Mouse (Mus musculus) cerebellum, postnatal 10 days (tissue): ENCODE data around the gene Gpn1.
"Not testable (repeated sequence)": the region's sequence is repeated elsewhere in the genome, so short reads cannot be mapped to it uniquely, and the experiment has no call there.

Experiments used
- DNase-seq, 2 experiments: peaks; one replicate each; pipeline ENCODE4 v3.0.0; 2021; ENCODE audit warnings: mixed read lengths in 2 of 2

Gpn1 gene

DNA sequence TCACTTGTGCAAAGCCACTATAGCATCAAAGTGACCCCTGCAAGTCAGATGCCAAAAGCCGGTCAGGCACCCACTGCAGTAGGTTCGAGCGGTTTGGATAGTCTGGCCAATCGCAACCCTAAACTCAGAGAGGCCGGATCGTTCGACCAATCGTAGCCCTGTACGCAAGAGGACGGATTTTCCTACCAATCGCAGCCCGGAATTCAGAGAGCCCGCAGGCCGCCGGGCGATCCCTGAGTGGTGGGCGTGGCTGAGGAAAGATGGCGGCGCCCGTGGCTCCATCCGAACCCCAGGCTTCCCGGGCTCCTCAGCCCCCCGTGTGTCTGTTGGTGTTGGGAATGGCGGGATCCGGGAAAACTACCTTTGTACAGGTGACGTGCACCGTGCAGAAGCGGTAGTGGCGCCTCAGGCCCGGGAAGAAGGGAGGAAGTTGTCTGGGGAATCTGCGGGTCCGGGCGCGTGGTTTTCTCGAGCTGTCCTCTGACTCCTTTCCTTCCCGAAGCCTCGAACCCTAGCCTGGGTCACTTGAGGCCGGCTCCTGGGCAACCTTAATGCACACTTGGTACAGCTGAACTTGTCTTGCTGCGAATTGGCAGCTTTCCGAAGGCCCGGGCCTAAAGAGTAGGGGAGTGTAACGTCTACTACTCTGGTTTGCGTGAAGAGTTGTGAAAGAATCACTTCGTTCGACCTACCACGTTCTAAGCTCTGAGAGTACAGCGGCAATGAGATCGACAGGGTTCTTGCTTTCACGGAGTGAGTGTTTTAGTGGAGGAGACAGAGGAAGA is at the start of gene Gpn1:
Gene Gpn1, plus strand, starts transcription at position 229 of the 785 bp plus-strand sequence.
- peak; percentile 95 for DNase-seq

DNA sequence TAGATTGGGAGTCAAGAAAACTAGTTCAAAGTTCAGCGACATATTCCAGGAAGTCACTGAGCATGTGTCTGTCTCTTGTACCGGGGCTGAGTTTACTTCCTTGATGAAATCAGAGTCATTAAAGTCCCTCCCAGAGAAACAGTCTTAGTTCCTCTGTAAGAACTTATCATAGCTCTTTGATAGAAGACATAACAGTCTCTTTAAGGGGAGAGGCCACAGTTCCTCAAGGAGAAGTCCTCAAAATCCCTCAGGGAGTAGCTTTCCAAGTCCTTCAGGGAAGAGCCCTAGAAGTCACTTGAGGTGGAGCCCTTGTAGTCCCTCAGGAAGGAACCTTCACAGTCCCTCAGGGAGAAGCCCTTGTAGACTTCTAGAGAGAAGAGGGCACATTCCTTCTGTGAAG is 43.2 kb upstream of the Gpn1 start:
- DNase-seq: no peak

GRCm38 (mm10) chr5:31451878-31452561 is 42.5 kb upstream of the Gpn1 start, which contains the start of gene Zfp512:
Gene Zfp512 (plus strand): TSS chr5:31452431.
- DNase-seq: peak; percentile 96 to 97

- DNase-seq: no peak
Measured at GRCm38 (mm10) chr5:31452562-31452878, 42.0 kb upstream of the Gpn1 start.

- peak in 1 of 2 experiments; percentile 24 for DNase-seq
Measured at GRCm38 (mm10) chr5:31452886-31453410, 41.6 kb upstream of the Gpn1 start.

DNA sequence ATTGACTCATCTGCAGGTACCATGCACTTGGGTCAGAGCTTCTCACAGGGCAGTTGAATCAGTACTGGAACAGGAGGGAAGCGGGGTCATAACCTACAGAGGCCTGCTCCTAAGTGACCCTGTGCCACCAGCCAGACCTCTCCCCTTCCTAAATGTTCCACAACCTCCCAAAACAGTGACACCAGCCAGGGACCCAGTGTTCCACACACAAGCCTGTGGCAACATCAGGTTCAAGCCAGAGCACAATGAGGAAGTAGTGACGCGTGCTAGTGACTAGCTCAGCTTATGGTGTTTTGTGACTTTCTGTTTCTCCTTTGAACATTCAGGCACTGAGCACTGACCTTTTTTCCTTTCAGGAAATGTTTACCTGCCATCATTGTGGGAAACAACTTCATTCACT is 26.7 kb upstream of the Gpn1 start:
- DNase-seq: no peak

- no peak for DNase-seq
Measured at GRCm38 (mm10) chr5:31469711-31470110, 24.8 kb upstream of the Gpn1 start.

DNA sequence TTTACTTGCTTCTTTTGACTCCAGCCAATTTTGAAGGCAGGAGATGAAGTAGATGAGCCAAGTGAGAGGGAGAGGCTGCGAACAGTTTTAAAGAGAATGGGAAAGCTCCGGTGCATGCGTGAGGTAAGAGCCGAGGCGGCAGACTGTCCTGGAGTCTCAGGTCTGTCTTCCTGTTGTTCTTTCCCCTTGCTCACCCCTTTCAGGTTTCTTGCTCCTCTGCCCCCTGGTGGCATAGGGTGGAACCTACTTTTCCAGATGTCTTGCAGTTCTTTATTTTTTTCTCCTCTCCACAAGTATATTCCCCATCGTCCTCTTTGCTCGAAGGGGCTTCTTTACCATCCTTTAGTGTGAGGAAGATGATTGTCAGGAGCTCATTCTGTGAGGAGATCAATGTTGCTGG is 24.2 kb upstream of the Gpn1 start:
- peak; percentile 52 to 58 for DNase-seq

DNA sequence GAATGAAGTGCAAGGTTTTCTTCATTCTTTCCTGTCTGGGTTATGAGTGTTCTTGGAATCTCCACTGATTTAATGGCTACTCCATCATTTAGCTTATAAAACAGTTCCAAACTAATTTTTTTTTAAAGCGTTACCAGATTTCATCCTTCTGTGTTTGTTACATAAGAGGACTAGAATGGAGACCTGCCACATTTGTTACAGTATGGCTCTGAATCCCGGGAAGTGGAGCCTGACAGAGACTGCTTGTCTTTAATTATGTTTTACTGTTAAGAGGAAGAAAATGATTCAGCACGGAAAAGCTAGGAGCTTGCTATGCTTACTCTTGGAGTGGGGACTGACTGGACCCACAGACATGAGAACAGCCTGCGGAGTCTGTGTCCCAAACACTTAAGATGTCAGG is 14.0 kb upstream of the Gpn1 start:
- DNase-seq: no peak

DNA sequence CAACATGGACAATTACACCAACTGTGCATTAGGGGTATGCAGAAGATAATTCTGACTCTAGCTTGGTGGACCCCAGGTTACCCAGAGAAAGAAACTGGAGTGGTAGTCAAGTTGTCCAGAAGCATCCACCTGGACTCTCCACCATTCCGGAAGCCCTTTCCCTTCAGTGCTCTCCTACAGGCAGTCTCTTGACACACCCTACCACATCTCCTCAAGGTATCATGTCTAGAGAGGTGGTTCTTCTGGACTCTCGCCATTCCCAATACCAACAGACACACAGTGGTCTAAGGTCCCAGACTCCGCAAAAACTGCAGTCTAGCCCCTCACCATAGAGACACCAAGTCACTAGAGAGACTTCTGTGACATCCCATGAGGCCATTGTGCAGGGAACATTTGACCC is 9.1 kb upstream of the Gpn1 start, which contains the start of gene 4930548H24Rik:
Gene 4930548H24Rik, plus strand, starts transcription at position 301 of the 400 bp plus-strand sequence.
- no peak for DNase-seq

DNA sequence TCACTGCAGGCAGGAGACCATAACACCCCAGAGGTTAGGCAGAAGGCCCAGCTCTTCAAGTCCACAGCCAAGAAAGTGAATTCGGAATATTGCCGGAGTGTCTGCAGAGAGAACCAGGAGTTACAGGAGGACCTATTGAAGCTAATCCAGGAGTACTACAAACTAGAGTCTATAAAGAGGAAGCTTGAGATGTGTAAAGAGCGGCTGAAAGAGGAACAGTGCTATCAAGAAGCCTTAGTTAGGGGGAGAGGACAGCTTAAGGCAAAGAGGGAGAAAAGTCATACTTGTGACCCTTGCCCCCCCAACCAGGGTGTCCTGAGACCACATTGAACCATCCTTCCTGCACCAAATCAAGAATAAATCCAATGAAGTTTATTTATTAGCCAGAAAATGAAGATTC is 6.7 kb upstream of the Gpn1 start:
- DNase-seq: no peak

- DNase-seq: no peak
Measured at GRCm38 (mm10) chr5:31489116-31489769, 5.3 kb upstream of the Gpn1 start.

- DNase-seq: no peak
Measured at GRCm38 (mm10) chr5:31492031-31492430, 2.5 kb upstream of the Gpn1 start.

- DNase-seq: no peak
Measured at GRCm38 (mm10) chr5:31504843-31505242, 10.3 kb downstream of the Gpn1 start.

DNA sequence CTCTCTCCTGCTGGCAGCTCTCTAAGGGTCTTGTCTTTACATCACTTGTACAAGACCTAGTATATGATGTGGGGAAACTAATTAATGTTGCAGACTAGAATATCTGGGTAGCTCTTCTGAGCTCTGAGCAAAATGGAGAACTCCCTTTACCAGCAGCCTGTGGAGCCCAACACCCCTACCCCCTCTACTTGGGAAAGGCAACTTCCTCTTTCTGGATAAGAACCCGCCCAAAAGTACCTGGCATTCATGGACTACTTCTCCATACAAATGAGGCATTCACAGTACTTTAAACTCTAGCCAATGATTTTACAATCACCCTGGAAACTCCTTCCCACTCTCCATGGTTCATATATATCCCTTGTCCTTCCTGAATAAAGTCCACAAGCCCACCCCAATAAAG is 17.9 kb downstream of the Gpn1 start:
- DNase-seq: no peak

- DNase-seq: no peak
Measured at GRCm38 (mm10) chr5:31520556-31520955, 26.0 kb downstream of the Gpn1 start.

DNA sequence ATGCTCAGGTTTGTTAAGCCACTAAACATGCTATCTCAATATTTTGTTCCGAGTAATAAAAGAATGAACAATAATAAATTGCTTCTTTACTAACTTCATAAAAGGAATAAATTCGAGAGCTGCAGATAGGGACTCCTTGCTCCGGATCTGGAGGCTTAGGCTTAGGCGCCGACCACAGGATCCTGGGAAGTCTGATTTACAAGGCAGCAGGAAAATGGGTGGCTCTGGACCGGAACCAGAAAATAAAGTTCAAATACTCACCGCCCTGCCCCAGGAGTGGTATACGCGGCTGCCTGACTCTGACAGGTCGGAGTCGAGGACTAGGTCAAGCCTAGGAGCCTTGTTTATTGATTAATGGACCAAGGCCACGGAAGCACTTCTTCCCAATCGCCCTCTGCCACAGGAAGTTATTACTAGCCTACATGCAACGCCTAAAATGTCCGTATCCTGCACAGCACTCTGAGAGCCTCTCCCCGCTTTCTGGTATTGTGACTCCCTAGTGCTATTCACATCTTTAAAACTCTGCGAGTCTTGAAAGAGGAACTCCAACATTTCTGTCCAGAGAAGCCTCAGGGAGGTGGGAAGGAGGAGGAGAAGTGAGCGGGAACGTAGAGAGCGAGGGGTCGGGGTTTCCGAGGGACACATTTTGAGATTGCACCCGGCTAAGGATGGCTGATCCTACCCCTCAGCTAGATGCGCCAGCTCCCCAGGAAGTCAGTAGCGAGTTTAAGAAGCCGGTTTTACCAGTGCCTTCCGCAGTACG is 32.0 kb downstream of the Gpn1 start, which contains the start of gene Slc4a1ap:
Gene Slc4a1ap, plus strand, starts transcription at position 642 of the 763 bp plus-strand sequence.
- peak; percentile 86 to 90 for DNase-seq

GRCm38 (mm10) chr5:31527117-31527680 is 32.7 kb downstream of the Gpn1 start:
- DNase-seq: no peak

- not testable (repeated sequence) for DNase-seq
Measured at GRCm38 (mm10) chr5:31527707-31528106, 33.2 kb downstream of the Gpn1 start, which contains the start of gene Supt7l. Gene Supt7l (minus strand): TSS chr5:31527807.

GRCm38 (mm10) chr5:31528560-31528959 is 34.0 kb downstream of the Gpn1 start:
- DNase-seq: no peak

DNA sequence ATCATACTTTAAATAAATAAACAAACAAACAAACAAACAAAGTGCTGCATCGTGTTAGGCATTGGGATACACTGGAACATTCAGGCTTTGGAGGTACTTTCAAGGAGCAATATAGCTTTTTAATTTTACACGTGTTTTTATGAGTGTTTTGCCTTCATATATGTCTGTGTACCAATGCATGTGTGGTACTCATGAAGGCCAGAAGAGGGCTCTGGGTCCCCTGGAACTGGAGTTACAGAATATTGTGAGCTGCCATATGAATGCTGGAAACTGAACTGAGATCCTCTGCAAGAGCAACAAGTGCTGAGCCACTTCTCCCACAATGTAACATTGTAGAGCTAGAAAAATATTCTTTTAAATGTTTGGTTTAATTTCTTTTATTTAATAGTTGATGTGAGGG is 40.7 kb downstream of the Gpn1 start:
- no peak for DNase-seq

DNA sequence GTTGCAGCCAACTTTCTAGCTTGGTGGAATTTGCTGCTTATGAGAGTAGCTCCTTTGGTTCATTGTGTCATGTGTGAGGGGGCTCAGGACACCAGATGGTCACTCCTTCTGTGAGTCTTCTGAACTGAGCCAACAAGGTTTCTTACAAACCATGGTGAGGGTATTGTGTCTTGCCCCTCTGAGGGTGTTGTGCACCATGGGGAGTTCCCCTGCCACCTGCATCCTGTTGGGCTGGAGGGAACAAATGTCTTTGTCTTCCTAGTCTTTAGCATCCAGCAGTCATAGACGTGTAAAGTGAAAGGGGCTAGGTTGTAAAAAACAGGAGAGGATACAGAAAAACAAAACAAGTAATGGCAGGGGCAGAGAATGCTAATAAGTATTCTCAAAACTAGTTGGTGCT is 64.9 kb downstream of the Gpn1 start:
- DNase-seq: no peak
